Mouse (Mus musculus) forebrain, embryonic 15.5 days (tissue): ENCODE measurements around the gene Gng10. TPM values are rescaled to one million over a fixed set of nuclear protein-coding genes. Genes with fewer than 3 reads are reported as not detected.

Experiments
- ATAC-seq: fragments of 200-750 bp; cut with Nextera tagmentation; replicated peaks from 2 replicates; pipeline ENCODE4 v1.8.0; 2017; ENCODE audit warnings: mild to moderate bottlenecking, moderate TSS enrichment, moderate library complexity
- H3K27ac ChIP-seq: fragments of 300-500 bp; sonication (generic); replicated peaks from 2 replicates; pipeline ENCODE4 v1.5.1; 2015; ENCODE audit warnings: mild to moderate bottlenecking, inconsistent platforms
- H3K27me3 ChIP-seq: fragments of 300-500 bp; sonication (generic); 2 replicates; pipeline ENCODE4 v1.6.1; 2015; ENCODE audit warnings: inconsistent platforms
- H3K36me3 ChIP-seq: fragments of 300-500 bp; sonication (generic); 2 replicates; pipeline ENCODE4 v1.6.1; 2015; ENCODE audit warnings: mild to moderate bottlenecking, inconsistent platforms
- H3K4me1 ChIP-seq: fragments of 300-500 bp; sonication (generic); 2 replicates; pipeline ENCODE4 v1.6.1; 2015; ENCODE audit warnings: inconsistent platforms
- H3K4me2 ChIP-seq: fragments of 300-500 bp; sonication (generic); replicated peaks from 2 replicates; pipeline ENCODE4 v1.6.1; 2015; ENCODE audit warnings: mild to moderate bottlenecking, inconsistent platforms
- H3K4me3 ChIP-seq: fragments of 300-500 bp; sonication (generic); 2 replicates; pipeline ENCODE4 v1.5.1; 2015; ENCODE audit warnings: mild to moderate bottlenecking, inconsistent platforms
- H3K9ac ChIP-seq: fragments of 300-500 bp; sonication (generic); replicated peaks from 2 replicates; pipeline ENCODE4 v1.6.1; 2015; ENCODE audit warnings: mild to moderate bottlenecking, inconsistent platforms
- H3K9me3 ChIP-seq: fragments of 300-500 bp; sonication (generic); 2 replicates; pipeline ENCODE4 v1.6.1; 2016; ENCODE audit warnings: inconsistent platforms
- WGBS: fragments of 180-500 bp; shearing (Covaris S2); methylation state at CpG from one replicate; pipeline ENCODE4 v1.1.7; 2015; ENCODE audit warnings: mixed read lengths; 5-methylcytosine and 5-hydroxymethylcytosine counted together
- polyA plus RNA-seq: library from polyadenylated mRNA; unstranded; fragments of >200 nt; fragmentation: Nextera tagmentation; extraction: Ambion mirVana; gene quantifications from 2 replicates; pipeline ENCODE4 v1.2.1, GENCODE M21; 2015

The Gng10 gene
- polyA plus RNA-seq, 1 experiment from 2014 or later = 207 TPM

DNA sequence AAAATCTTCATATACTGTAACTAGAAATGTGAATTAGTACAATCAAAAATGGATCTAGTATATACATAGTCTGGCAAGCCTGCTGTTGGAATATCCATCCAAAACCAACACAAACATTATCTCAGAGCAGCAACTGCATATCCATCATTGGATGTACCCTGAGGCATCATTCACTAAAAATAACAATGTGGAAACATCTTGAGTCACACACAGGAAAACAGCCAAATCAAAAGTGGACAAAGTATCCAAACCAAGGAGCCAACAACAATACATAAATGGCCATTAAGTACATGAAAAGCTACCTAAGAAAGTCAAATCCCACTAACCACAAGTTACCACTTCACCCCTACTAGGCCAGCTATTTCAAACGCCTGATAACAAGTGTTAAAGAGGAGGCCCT, 54.5 kb downstream of the Gng10 start:
- no peaks in the 10 kb centered on the region for H3K9me3 ChIP-seq
- H3K27me3 ChIP-seq = no peaks in the 10 kb centered on the region
- no peak for ATAC-seq
- no peak overlapping the region for H3K4me2 ChIP-seq
- H3K4me3 ChIP-seq = no peak overlapping the region
- 55% methylated on average over 1 of the region's 1 CpGs for WGBS
- no peak overlapping the region for H3K9ac ChIP-seq
- no peaks in the 10 kb centered on the region for H3K36me3 ChIP-seq
- no peaks in the 10 kb centered on the region for H3K4me1 ChIP-seq
- no peak overlapping the region for H3K27ac ChIP-seq

Other genes starting within 250 kb of the Gng10 start
- gene Olfr267, start 247.4 kb upstream of the Gng10 start, polyA plus RNA-seq = 0.06 TPM in 1 of 2 replicates, not detected in the other
- gene Ecpas, start 122.3 kb upstream of the Gng10 start, polyA plus RNA-seq = 31.0 and 31.6 TPM in 2 replicates
- gene Zkscan16, start 91.5 kb upstream of the Gng10 start, polyA plus RNA-seq = 0.73 and 0.99 TPM in 2 replicates
- gene Ptgr1, start 48.0 kb upstream of the Gng10 start, polyA plus RNA-seq = 4.0 and 4.2 TPM in 2 replicates
- gene Dnajc25, start 40.0 kb upstream of the Gng10 start, polyA plus RNA-seq = 3.3 and 5.1 TPM in 2 replicates
- 3.6 and 5.9 TPM in 2 replicates for gene Gm20503, start 31.9 kb upstream of the Gng10 start, polyA plus RNA-seq
- gene AI481877, start 103.9 kb downstream of the Gng10 start, polyA plus RNA-seq = not detected in 2 replicates
- gene Ugcg, start 154.2 kb downstream of the Gng10 start, polyA plus RNA-seq = 14.2 and 15.7 TPM in 2 replicates